Comparison of ENCODE assay signal across 8 mouse cellular contexts in genomic region chr9:114843634-114844016, GRCm38 (mm10). TPM values are rescaled to one million over a fixed set of nuclear protein-coding genes. Genes with fewer than 3 reads are reported as not detected.
A peak's percentile ranks its signal among the peaks of the same experiment; 100 is the strongest.
DNase-seq lines count a peak whose midpoint lies in the region; ATAC-seq and TF ChIP-seq lines count a peak whose summit lies in the region.

No protein-coding gene starts in this region.

- no peaks in the 10 kb centered on the region for H3K27me3 ChIP-seq in heart, embryonic 14.5 days (ENCODE audit: control insufficient read depth, insufficient read depth, low read length)
- no peaks in the 10 kb centered on the region for H3K27me3 ChIP-seq in kidney, postnatal 0 days (ENCODE audit: insufficient read depth, low read length)

- under 1% methylated on average over 39 of the region's 40 CpGs for WGBS in heart, embryonic 14.5 days
- WGBS in kidney, postnatal 0 days, result 2% methylated on average over 35 of the region's 40 CpGs

- H3K9ac ChIP-seq in heart, embryonic 14.5 days (ENCODE audit: low read length), result peak overlapping the region; percentile 72
- H3K9ac ChIP-seq in kidney, postnatal 0 days (ENCODE audit: low read depth, low read length), result peak overlapping the region; percentile 81

- H3K36me3 ChIP-seq in heart, embryonic 14.5 days (ENCODE audit: control insufficient read depth, insufficient read depth, low read length), result no peaks in the 10 kb centered on the region
- no peaks in the 10 kb centered on the region for H3K36me3 ChIP-seq in kidney, postnatal 0 days (ENCODE audit: insufficient read depth, low read length)

- peaks cover 0 to 6% of the 10 kb centered on the region in 2 experiments; a peak in 2 of 4 replicates for H3K4me1 ChIP-seq in heart, embryonic 14.5 days (ENCODE audit: control insufficient read depth in 2 of 2, insufficient read depth in 2 of 2, low read length in 2 of 2)
- 0 out of 2 replicates have a peak, but pooled peaks cover 6% of the 10 kb centered on the region for H3K4me1 ChIP-seq in kidney, postnatal 0 days (replicated peaks; ENCODE audit: insufficient read depth, low read length)

- peak overlapping the region; percentile 85 for H3K4me2 ChIP-seq in heart, embryonic 14.5 days (ENCODE audit: low read length)
- peak overlapping the region; percentile 98 for H3K4me2 ChIP-seq in kidney, postnatal 0 days (ENCODE audit: low read length)

- no peak for TF ChIP-seq CTCF in kidney, postnatal 0 days (IDR thresholded peaks at IDR 0.05; ENCODE audit: low read depth)

- H3K27ac ChIP-seq in heart, embryonic 14.5 days (replicated peaks in 1 of 2; ENCODE audit: control insufficient read depth in 1 of 2, insufficient read depth in 1 of 2, low read depth in 2 of 2, low read length in 2 of 2), result peak overlapping the region in 1 of 2 experiments; percentile 44; a peak in 1 of 4 replicates
- peak overlapping the region; percentile 90 for H3K27ac ChIP-seq in kidney, postnatal 0 days

- no peaks in the 10 kb centered on the region for H3K9me3 ChIP-seq in heart, embryonic 14.5 days (ENCODE audit: control insufficient read depth, low read length)
- no peaks in the 10 kb centered on the region for H3K9me3 ChIP-seq in kidney, postnatal 0 days (replicated peaks; ENCODE audit: low read length)

- H3K4me3 ChIP-seq in heart, embryonic 14.5 days (ENCODE audit: control insufficient read depth in 1 of 2, insufficient read depth in 1 of 2, low read depth in 1 of 2, low read length in 2 of 2), result peak overlapping the region; percentile 63 to 69
- H3K4me3 ChIP-seq in kidney, postnatal 0 days (replicated peaks; ENCODE audit: low read depth, low read length), result peak overlapping the region; percentile 75

- ATAC-seq in heart, embryonic 14.5 days (ENCODE audit: insufficient number of reproducible peaks, insufficient read depth, low FRiP score, low read depth), result 0 out of 2 replicates have a peak, but pooled peaks have one; percentile 17
- peak; percentile 67 for ATAC-seq in kidney, postnatal 0 days (replicated peaks; ENCODE audit: low FRiP score, low read depth)

- DNase-seq in urinary bladder, postnatal 14 days (ENCODE audit: low spot score), result peak; percentile 48
- no peak for DNase-seq in urinary bladder, postnatal 10 days (ENCODE audit: low spot score)
- DNase-seq in embryo, embryonic 10 days (ENCODE audit: low spot score), result peak; percentile 65
- peak; percentile 37 for DNase-seq in kidney, postnatal 0 days (ENCODE audit: low spot score)
- DNase-seq in lung, postnatal 10 days, result peak; percentile 68
- peak; percentile 18 for DNase-seq in right cerebral cortex, postnatal 25 days
- DNase-seq in layer of hippocampus, postnatal 10 days (ENCODE audit: low spot score in 2 of 2), result no peak

RNA-seq across cellular contexts. Expression of gene Cmtm8, which starts 0.3 kb away (rescaled TPM):
- 14.9 and 15.1 TPM in 2 replicates for polyA plus RNA-seq in heart, embryonic 14.5 days (2014; fragmentation: Nextera tagmentation; extraction: Ambion mirVana)
- polyA plus RNA-seq in kidney, postnatal 0 days (2015; fragmentation: Nextera tagmentation; extraction: Ambion mirVana), result 50.7 and 54.6 TPM in 2 replicates
- 1 to 10 TPM; 1.7 to 2.9 TPM for total RNA-seq in layer of hippocampus, postnatal 10 days (2021)

Comparison
In these comparisons a context has a peak if more than half of its experiments do, and no peak if none do; other contexts are left out.
1. DNase-seq: peak in urinary bladder, postnatal 14 days (single experiment), embryo, embryonic 10 days (single experiment), kidney, postnatal 0 days (single experiment), lung, postnatal 10 days (single experiment) and right cerebral cortex, postnatal 25 days (single experiment); none in urinary bladder, postnatal 10 days (single experiment) and layer of hippocampus, postnatal 10 days (0 of 2).